Mouse (Mus musculus): Measurements from ENCODE around the gene Atp5l.
"Not testable (repeated sequence)": the region's sequence is repeated elsewhere in the genome, so short reads cannot be mapped to it uniquely, and the experiment has no call there.

Gene Atp5l

GRCm38 (mm10) chr9:44920374-44921122, at the start of gene Atp5l:
Atp5l (minus strand) TSS chr9:44920742.
- DNase-seq (ENCODE audit: low spot score), result peak; percentile 68

GRCm38 (mm10) chr9:44969450-44969849, 48.9 kb upstream of the Atp5l start:
- no peak for DNase-seq (ENCODE audit: low spot score)

GRCm38 (mm10) chr9:44967763-44968162, 47.2 kb upstream of the Atp5l start:
- DNase-seq (ENCODE audit: low spot score), result not testable (repeated sequence)

GRCm38 (mm10) chr9:44966815-44967242, 46.3 kb upstream of the Atp5l start:
- peak; percentile 9 for DNase-seq (ENCODE audit: low spot score)

GRCm38 (mm10) chr9:44965833-44966466, 45.4 kb upstream of the Atp5l start:
- DNase-seq (ENCODE audit: low spot score), result no peak

- DNase-seq (ENCODE audit: low spot score), result peak; percentile 99
These were observed 44.7 kb upstream of the Atp5l start, which contains the start of gene Ube4a for GRCm38 (mm10) chr9:44965126-44965832. Ube4a (minus strand) TSS chr9:44965600.

GRCm38 (mm10) chr9:44954432-44954831, 33.9 kb upstream of the Atp5l start:
- DNase-seq (ENCODE audit: low spot score), result no peak

- no peak for DNase-seq (ENCODE audit: low spot score)
These were observed 27.3 kb upstream of the Atp5l start for GRCm38 (mm10) chr9:44947836-44948235.

- no peak for DNase-seq (ENCODE audit: low spot score)
These were observed 25.7 kb upstream of the Atp5l start for GRCm38 (mm10) chr9:44946185-44946695.

GRCm38 (mm10) chr9:44942421-44942820, 21.9 kb upstream of the Atp5l start:
- DNase-seq (ENCODE audit: low spot score), result no peak

GRCm38 (mm10) chr9:44941756-44942155, 21.2 kb upstream of the Atp5l start:
- no peak for DNase-seq (ENCODE audit: low spot score)

GRCm38 (mm10) chr9:44921543-44921942, 1.0 kb upstream of the Atp5l start:
- no peak for DNase-seq (ENCODE audit: low spot score)

GRCm38 (mm10) chr9:44921123-44921468, 554 bp upstream of the Atp5l start:
- DNase-seq (ENCODE audit: low spot score), result peak; percentile 57

- DNase-seq (ENCODE audit: low spot score), result no peak
These were observed 936 bp downstream of the Atp5l start for GRCm38 (mm10) chr9:44919606-44920005.

GRCm38 (mm10) chr9:44916196-44916595, 4.3 kb downstream of the Atp5l start:
- no peak for DNase-seq (ENCODE audit: low spot score)

- DNase-seq (ENCODE audit: low spot score), result no peak
These were observed 5.8 kb downstream of the Atp5l start for GRCm38 (mm10) chr9:44914706-44915105.

GRCm38 (mm10) chr9:44911365-44911764, 9.2 kb downstream of the Atp5l start:
- DNase-seq (ENCODE audit: low spot score), result no peak

- DNase-seq (ENCODE audit: low spot score), result no peak
These were observed 14.9 kb downstream of the Atp5l start for GRCm38 (mm10) chr9:44905620-44906019.

- no peak for DNase-seq (ENCODE audit: low spot score)
These were observed 15.6 kb downstream of the Atp5l start for GRCm38 (mm10) chr9:44904964-44905363.

GRCm38 (mm10) chr9:44903856-44904255, 16.7 kb downstream of the Atp5l start:
- no peak for DNase-seq (ENCODE audit: low spot score)

GRCm38 (mm10) chr9:44900402-44900801, 20.1 kb downstream of the Atp5l start:
- DNase-seq (ENCODE audit: low spot score), result no peak

GRCm38 (mm10) chr9:44899716-44900115, 20.8 kb downstream of the Atp5l start:
- DNase-seq (ENCODE audit: low spot score), result no peak

- DNase-seq (ENCODE audit: low spot score), result no peak
These were observed 23.5 kb downstream of the Atp5l start for GRCm38 (mm10) chr9:44897024-44897423.
